8 mouse cellular contexts compared by ENCODE assay signal in the genomic region with DNA sequence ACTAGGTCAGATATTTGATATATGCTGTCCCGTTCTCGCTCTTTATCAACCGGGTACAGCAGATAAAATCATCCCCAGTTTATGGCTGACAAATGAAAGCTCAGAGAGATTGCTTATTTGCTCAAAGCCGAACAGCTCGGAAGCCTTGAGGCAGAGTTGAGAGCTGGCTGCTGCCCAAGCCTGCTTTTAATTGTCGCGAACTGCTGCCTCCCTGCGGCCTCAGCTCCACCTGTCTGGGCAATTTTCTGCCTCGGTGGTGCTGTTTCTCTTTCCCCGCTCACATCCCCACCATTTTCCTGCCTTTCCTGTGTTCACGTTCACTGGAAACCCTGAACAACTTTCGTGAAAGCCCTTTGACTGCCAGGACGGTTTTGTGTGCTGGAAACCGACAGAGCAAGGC. TPM values are rescaled to one million over a fixed set of nuclear protein-coding genes. Genes with fewer than 3 reads are reported as not detected.
A peak's percentile ranks its signal among the peaks of the same experiment; 100 is the strongest.
DNase-seq lines count a peak whose midpoint lies in the region; ATAC-seq and TF ChIP-seq lines count a peak whose summit lies in the region.

No protein-coding gene starts in this region.

- no peaks in the 10 kb centered on the region for H3K4me1 ChIP-seq in liver, postnatal 0 days (ENCODE audit: insufficient read depth)
- H3K4me1 ChIP-seq in bone marrow, adult 2 months (ENCODE audit: control insufficient read depth, insufficient read depth, low read length): no peaks in the 10 kb centered on the region
- H3K4me1 ChIP-seq in embryonic facial prominence, embryonic 15.5 days: peaks cover 36% of the 10 kb centered on the region
- H3K4me1 ChIP-seq in lung, postnatal 0 days (ENCODE audit: insufficient read depth, low read depth, low read length): no peaks in the 10 kb centered on the region
- H3K4me1 ChIP-seq in thymus, adult 2 months (replicated peaks; ENCODE audit: control insufficient read depth, insufficient read depth, low read length): no peaks in the 10 kb centered on the region

- WGBS in liver, postnatal 0 days (ENCODE audit: insufficient replicate concordance): 40% methylated on average over 14 of the region's 14 CpGs
- 43% methylated on average over 14 of the region's 14 CpGs for WGBS in bone marrow, adult 2 months
- 14% methylated on average over 14 of the region's 14 CpGs for WGBS in embryonic facial prominence, embryonic 15.5 days
- 29% methylated on average over 14 of the region's 14 CpGs for WGBS in lung, postnatal 0 days
- 67% methylated on average over 14 of the region's 14 CpGs for WGBS in thymus, adult 2 months

- no peak overlapping the region for H3K27ac ChIP-seq in liver, postnatal 0 days (ENCODE audit: low read depth)
- no peak overlapping the region for H3K27ac ChIP-seq in bone marrow, adult 2 months (ENCODE audit: control insufficient read depth, insufficient read depth, low read depth, low read length, poor library complexity)
- H3K27ac ChIP-seq in embryonic facial prominence, embryonic 15.5 days (replicated peaks): 0 out of 2 replicates have a peak overlapping the region, but pooled peaks have one; percentile 12
- H3K27ac ChIP-seq in lung, postnatal 0 days (ENCODE audit: low read length): no peak overlapping the region
- no peak overlapping the region for H3K27ac ChIP-seq in thymus, adult 2 months (ENCODE audit: control insufficient read depth, insufficient read depth, low read length)

- H3K4me2 ChIP-seq in liver, postnatal 0 days (ENCODE audit: low read depth, low read length): no peak overlapping the region
- peak overlapping the region; percentile 29 for H3K4me2 ChIP-seq in embryonic facial prominence, embryonic 15.5 days (replicated peaks)
- H3K4me2 ChIP-seq in lung, postnatal 0 days (replicated peaks; ENCODE audit: low read depth, low read length): no peak overlapping the region

- H3K9ac ChIP-seq in liver, postnatal 0 days (replicated peaks): no peak overlapping the region
- no peak overlapping the region for H3K9ac ChIP-seq in embryonic facial prominence, embryonic 15.5 days
- no peak overlapping the region for H3K9ac ChIP-seq in lung, postnatal 0 days (replicated peaks; ENCODE audit: low read depth)

- TF ChIP-seq EP300 in liver, postnatal 0 days (IDR thresholded peaks at IDR 0.05; ENCODE audit: low read depth): no peak
- TF ChIP-seq EP300 in lung, postnatal 0 days (IDR thresholded peaks at IDR 0.05): no peak

- peak; percentile 49 for TF ChIP-seq CTCF in liver, postnatal 0 days (IDR thresholded peaks at IDR 0.05; ENCODE audit: low read depth)
- TF ChIP-seq CTCF in bone marrow, adult 2 months (IDR thresholded peaks at IDR 0.05; ENCODE audit: control insufficient read depth, insufficient read depth, low read length): peak; percentile 22; the same call in 1 of the 2 replicates
- peak; percentile 66 for TF ChIP-seq CTCF in lung, postnatal 0 days (IDR thresholded peaks at IDR 0.05)
- TF ChIP-seq CTCF in thymus, adult 2 months (IDR thresholded peaks at IDR 0.05; ENCODE audit: borderline replicate concordance, control insufficient read depth, extremely low read depth, insufficient read depth, low read length, poor library complexity): no peak

- no peak for TF ChIP-seq POLR2A in bone marrow, adult 2 months (IDR thresholded peaks at IDR 0.05; ENCODE audit: borderline replicate concordance, control insufficient read depth, low read depth, low read length)
- no peak for TF ChIP-seq POLR2A in thymus, adult 2 months (IDR thresholded peaks at IDR 0.05; ENCODE audit: control insufficient read depth, extremely low read depth, insufficient read depth, low read length, poor library complexity)

- DNase-seq in liver, postnatal 0 days: peak; percentile 42
- no peak for DNase-seq in liver
- DNase-seq in kidney, postnatal 10 days: peak; percentile 71
- DNase-seq in lung, postnatal 0 days (ENCODE audit: low spot score): peak; percentile 67
- no peak for DNase-seq in thymus, adult 2 months
- no peak for DNase-seq in thymus, postnatal 0 days (ENCODE audit: low spot score)

- no peak overlapping the region for H3K4me3 ChIP-seq in liver, postnatal 0 days (ENCODE audit: low read depth, low read length)
- H3K4me3 ChIP-seq in bone marrow, adult 2 months (replicated peaks; ENCODE audit: control insufficient read depth, low read depth, low read length): no peak overlapping the region
- H3K4me3 ChIP-seq in embryonic facial prominence, embryonic 15.5 days (replicated peaks): no peak overlapping the region
- no peak overlapping the region for H3K4me3 ChIP-seq in lung, postnatal 0 days (ENCODE audit: low read depth, low read length)
- no peak overlapping the region for H3K4me3 ChIP-seq in thymus, adult 2 months (ENCODE audit: control insufficient read depth, insufficient read depth, low read length)

- no peaks in the 10 kb centered on the region for H3K36me3 ChIP-seq in liver, postnatal 0 days (replicated peaks; ENCODE audit: insufficient read depth, low read length)
- H3K36me3 ChIP-seq in embryonic facial prominence, embryonic 15.5 days: no peaks in the 10 kb centered on the region
- no peaks in the 10 kb centered on the region for H3K36me3 ChIP-seq in lung, postnatal 0 days (ENCODE audit: insufficient read depth, low read length)
- no peaks in the 10 kb centered on the region for H3K36me3 ChIP-seq in thymus, adult 2 months (ENCODE audit: control insufficient read depth, insufficient read depth, low read length)

- no peaks in the 10 kb centered on the region for H3K27me3 ChIP-seq in liver, postnatal 0 days (ENCODE audit: insufficient read depth, low read length)
- H3K27me3 ChIP-seq in embryonic facial prominence, embryonic 15.5 days: no peaks in the 10 kb centered on the region; the same call in 1 of the 2 replicates
- H3K27me3 ChIP-seq in lung, postnatal 0 days (replicated peaks; ENCODE audit: insufficient read depth, low read length): no peaks in the 10 kb centered on the region
- H3K27me3 ChIP-seq in thymus, adult 2 months (ENCODE audit: control insufficient read depth, insufficient read depth, low read length): no peaks in the 10 kb centered on the region

- no peak for ATAC-seq in liver, postnatal 0 days
- no peak for ATAC-seq in embryonic facial prominence, embryonic 15.5 days (ENCODE audit: insufficient number of reproducible peaks, low FRiP score, low TSS enrichment, low read depth)
- ATAC-seq in lung, postnatal 0 days: peak; percentile 40; the same call in 1 of the 2 replicates

- H3K9me3 ChIP-seq in liver, postnatal 0 days (ENCODE audit: low read length): no peaks in the 10 kb centered on the region
- H3K9me3 ChIP-seq in embryonic facial prominence, embryonic 15.5 days (replicated peaks): no peaks in the 10 kb centered on the region
- no peaks in the 10 kb centered on the region for H3K9me3 ChIP-seq in lung, postnatal 0 days (ENCODE audit: low read length)

RNA-seq across cellular contexts. Expression of gene Epb41l1, which starts 39.8 kb away (rescaled TPM):
- polyA plus RNA-seq in liver, postnatal 0 days (2015; fragmentation: Nextera tagmentation; extraction: Ambion mirVana): 0.49 and 0.51 TPM in 2 replicates
- 1.7 and 9.1 TPM in 2 replicates for polyA plus RNA-seq in bone marrow, adult 2 months (2011; ENCODE audit: insufficient read depth, insufficient read length, low replicate concordance, missing spikeins)
- polyA plus RNA-seq in embryonic facial prominence, embryonic 15.5 days (2015; fragmentation: Nextera tagmentation; extraction: Ambion mirVana): 3.4 and 3.8 TPM in 2 replicates
- polyA plus RNA-seq in lung, postnatal 0 days (2015; fragmentation: Nextera tagmentation; extraction: Ambion mirVana): 1.2 and 1.7 TPM in 2 replicates
- polyA plus RNA-seq in thymus, adult 2 months (2012; rRNA removed): 3.7 and 4.9 TPM in 2 replicates
- 0.21 and 0.38 TPM in 2 replicates for polyA plus RNA-seq in thymus, postnatal 0 days (2015; fragmentation: Nextera tagmentation; extraction: Ambion mirVana)

Comparison
In these comparisons a context has a peak if more than half of its experiments do, and no peak if none do; other contexts are left out.
1. DNase-seq: peak in liver, postnatal 0 days (single experiment), kidney, postnatal 10 days (single experiment) and lung, postnatal 0 days (single experiment); none in liver (single experiment), thymus, adult 2 months (single experiment) and thymus, postnatal 0 days (single experiment).